Mouse (Mus musculus): ENCODE measurements around the gene Myo15b.

The Myo15b gene

DNA sequence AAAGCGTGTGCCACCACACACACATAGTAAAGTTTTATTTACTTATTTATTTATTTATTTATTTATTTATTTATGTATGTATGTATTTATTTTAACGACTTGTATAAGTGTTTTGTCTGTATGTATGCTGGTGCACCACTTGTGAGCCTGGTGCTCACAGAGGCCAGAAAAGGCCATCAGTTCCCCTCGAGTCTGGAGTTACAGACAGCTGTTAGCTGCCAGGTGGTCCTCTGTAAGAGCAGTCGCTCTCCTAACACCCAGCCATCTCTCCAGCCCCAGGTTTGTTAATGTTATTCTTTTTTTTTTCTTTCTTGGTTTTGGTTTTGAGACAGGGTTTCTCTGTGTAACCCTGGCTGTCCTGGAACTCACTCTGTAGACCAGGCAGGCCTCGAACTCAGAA is 60.4 kb downstream of the Myo15b start:
- CTCF ChIA-PET, result interaction anchor here in 2 of 4 experiments (0.5 to 1.2 kb wide), 2 partner anchors 38 to 49 kb away, joined by 3 to 6 read pairs; no protein-coding TSS in a partner anchor
- POLR2A ChIA-PET, result interaction anchor here in 3 of 4 experiments (0.5 to 0.7 kb wide), 3 partner anchors 12 to 21 kb away, joined by 3 to 4 read pairs (median 3); no protein-coding TSS in a partner anchor

DNA sequence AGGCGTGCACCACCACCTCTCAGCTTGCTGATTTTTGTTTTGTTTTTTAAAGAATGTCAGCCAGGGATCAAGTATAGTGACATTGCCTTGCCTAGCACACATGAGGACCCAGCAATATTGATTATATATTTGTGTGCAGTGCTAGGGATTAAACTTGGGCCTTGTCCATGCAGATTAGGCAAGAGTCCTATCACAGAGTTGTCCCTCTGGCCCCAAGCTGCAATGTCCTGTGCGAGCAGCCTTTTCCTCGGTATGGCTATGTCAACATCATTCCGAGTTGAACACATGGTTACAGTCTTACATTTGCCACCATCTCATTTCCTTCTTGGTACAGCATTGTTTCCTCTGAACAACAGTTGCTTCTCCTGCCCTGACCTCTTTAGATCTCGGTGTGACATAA is 60.9 kb downstream of the Myo15b start:
- ChIA-PET POLR2A (interaction anchor here in 1 of 4 experiments (0.5 kb wide), 1 partner anchor 18 kb away, joined by 3 read pairs; no protein-coding TSS in a partner anchor), CTCF (interaction anchor here in 2 of 4 experiments (0.5 to 1.2 kb wide), 2 partner anchors 38 to 48 kb away, joined by 3 to 6 read pairs; no protein-coding TSS in a partner anchor)

DNA sequence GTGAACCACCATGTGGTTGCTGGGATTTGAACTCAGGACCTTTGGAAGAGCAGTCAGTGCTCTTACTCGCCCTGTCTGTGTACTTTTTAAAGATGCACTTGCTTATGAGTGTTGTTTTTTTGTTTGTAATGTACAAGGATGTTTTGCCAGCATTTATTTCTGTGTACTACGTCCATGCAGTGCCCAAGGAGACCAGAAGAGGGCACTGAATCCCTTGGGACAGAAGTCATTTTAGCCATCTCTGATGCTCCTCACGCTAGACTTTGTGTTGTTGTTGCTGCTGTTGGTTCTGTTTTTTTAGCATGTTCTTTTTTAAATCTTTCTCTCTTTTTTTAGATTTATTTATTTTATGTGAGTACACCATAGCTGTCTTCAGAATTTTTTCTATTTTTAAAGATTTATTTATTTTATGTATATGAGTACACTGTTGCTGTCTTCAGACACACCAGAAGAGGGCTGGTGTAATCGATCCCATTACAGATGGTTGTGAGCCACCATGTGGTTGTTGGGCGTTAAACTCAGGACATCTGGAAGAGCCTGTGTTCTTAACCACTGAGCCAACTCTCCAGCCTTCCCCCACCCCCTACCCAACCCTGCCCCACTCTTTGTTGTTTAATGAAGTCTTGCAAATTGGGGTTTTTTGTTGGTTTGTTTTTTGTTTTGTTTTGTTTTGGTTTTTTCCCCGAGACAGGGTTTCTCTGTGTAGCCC is 62.1 kb downstream of the Myo15b start:
- POLR2A ChIA-PET, result interaction anchor here in 2 of 4 experiments (1.0 to 1.4 kb wide), 4 partner anchors 8 to 104 kb away, joined by 3 to 5 read pairs (median 4); partner anchors contain the start of genes Recql5 (in 1 of the 2), Sap30bp (in 1 of the 2) and Smim6 (in 1 of the 2)
- CTCF ChIA-PET, result interaction anchor here in 2 of 4 experiments (0.6 to 1.2 kb wide), 14 partner anchors 15 to 365 kb away, joined by 3 to 11 read pairs (median 4); partner anchors contain the start of genes Galk1 (in 1 of the 2) and Smim5 (in 1 of the 2)

DNA sequence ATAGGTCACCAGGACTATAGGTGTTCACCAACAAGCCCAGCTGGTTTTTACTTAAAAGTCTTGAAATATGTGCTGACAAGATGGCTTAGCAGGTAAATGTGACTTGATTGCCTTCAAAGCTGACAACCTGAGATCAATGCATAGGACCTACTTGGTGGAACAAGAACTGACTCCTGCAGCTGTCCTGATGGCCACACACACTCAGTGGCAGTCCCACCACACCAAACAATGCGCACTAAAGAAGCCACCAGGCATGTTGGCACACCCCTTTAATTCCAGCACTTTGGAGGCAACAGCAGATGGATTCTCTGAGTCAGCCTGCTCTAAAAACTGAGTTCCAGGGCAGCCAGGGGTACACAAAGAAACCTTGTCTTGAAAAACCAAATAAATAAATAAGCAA is 63.8 kb downstream of the Myo15b start:
- POLR2A ChIA-PET, result interaction anchor here in 1 of 4 experiments (0.7 kb wide), 1 partner anchor 18 kb away, joined by 3 read pairs; no protein-coding TSS in a partner anchor
- CTCF ChIA-PET, result interaction anchor here in 1 of 4 experiments (0.7 to 1.7 kb wide), 2 partner anchors 18 to 23 kb away, joined by 3 to 5 read pairs; no protein-coding TSS in a partner anchor

DNA sequence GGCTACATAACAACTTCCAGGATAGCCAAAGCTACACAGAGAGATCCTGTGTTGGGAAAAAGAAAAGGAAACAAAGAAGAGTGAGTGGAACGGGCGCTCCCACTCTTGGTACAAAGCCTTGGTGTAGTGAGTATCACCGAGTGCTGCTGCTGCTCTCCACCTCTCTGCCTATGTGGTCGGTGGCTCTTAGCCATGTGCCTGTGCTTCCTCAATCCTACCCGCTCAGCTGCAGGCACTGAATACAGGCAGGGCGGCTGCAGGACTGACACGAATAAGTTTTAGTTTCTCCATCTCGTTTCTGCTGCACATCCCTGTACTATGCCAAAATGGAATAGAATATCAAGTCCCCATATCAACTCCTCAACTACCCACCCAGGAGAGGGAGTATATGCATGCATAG is 70.8 kb downstream of the Myo15b start:
- ChIA-PET POLR2A (interaction anchor here in 2 of 4 experiments (0.5 to 2.2 kb wide), 6 partner anchors 8 to 83 kb away, joined by 3 to 6 read pairs (median 4); partner anchors contain the start of gene Galk1 (in 1 of the 2)), CTCF (interaction anchor here in 3 of 4 experiments (0.6 to 1.5 kb wide), 6 partner anchors 10 to 79 kb away, joined by 4 to 8 read pairs (median 4); no protein-coding TSS in a partner anchor)

DNA sequence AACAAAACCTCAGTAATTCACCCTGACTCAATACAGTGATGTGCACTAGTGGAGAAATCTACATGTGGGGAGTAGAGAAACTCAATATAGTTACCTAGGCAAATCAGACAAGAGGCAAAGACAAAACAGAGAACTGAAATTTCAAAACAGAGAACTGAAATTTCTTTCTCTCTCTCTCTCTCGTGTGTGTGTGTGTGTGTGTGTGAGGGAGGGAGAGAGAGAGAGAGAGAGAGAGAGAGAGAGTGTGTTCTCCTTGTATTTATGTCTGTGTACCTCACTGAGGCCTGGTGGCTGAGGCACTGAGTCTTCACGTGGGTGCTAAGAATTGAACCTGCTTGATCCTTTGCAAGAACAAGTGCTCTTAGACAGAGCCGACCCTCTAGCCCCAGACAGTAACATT is 71.6 kb downstream of the Myo15b start:
- POLR2A ChIA-PET, result interaction anchor here in 1 of 4 experiments (2.2 kb wide), 1 partner anchor 20 kb away, joined by 4 read pairs; no protein-coding TSS in a partner anchor
- CTCF ChIA-PET, result interaction anchor here in 3 of 4 experiments (0.6 to 1.7 kb wide), 4 partner anchors 10 to 31 kb away, joined by 3 to 7 read pairs (median 4); no protein-coding TSS in a partner anchor

DNA sequence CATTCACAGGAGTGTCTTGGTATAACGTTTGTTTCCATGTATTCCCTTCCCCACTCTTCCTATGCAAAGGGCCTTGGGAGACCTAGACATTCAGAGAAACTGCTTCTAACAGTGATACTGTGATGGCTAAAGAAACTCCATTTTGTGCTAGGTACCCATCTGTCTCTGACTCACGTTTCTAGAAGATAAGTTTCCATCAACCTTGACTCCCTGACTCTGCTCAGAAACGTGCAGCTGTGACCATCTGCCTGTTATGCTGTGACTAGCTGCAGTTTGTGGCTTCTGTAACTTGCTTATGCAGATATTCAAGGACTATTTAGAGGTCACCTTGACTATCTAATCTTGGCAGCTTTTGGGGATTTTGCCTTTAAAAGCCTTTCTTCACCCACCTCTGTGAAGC is 73.0 kb downstream of the Myo15b start:
- ChIA-PET POLR2A (interaction anchor here in 2 of 4 experiments (0.6 to 5.0 kb wide), 4 partner anchors 10 to 638 kb away, joined by 4 to 51 read pairs (median 8); no protein-coding TSS in a partner anchor), CTCF (interaction anchor here in 2 of 4 experiments (0.6 to 1.7 kb wide), 3 partner anchors 8 to 170 kb away, joined by 3 to 11 read pairs (median 5); no protein-coding TSS in a partner anchor)

DNA sequence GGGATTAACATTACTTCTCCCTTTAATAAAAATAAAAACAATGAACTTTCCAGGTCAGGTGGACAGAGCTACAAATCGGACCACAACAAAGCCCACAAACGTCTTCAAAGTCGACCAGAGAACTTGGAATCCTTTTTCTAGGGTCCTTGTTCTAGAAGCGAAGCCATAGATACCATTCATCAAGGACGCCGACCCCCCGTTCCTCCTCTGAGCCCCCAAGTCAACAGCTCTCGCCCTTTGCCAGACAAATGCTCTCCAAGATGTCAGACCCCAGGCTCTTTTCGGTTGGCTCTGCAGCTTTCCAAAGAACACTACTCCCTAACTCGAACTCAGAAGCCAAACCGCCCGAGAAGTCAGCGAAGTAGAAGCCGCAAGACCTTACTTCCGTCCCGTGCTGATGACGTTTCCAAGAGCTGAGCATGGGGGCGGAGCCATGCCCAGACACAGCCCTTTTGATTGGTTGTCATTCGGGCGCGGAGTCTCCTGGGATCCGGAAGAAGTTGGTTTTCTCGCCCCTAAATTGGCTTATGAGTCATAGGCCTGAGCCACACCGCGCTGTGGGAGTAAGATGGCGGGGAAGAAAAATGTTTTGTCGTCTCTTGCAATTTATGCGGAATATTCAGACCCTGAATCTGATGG is 75.0 kb downstream of the Myo15b start, which contains the start of the genes Sap30bp and Recql5:
Gene Sap30bp (plus strand): TSS at position 175 of the 639 bp plus-strand sequence.
Gene Recql5 (minus strand): TSS at position 370 of the 639 bp plus-strand sequence.
- POLR2A ChIA-PET, result interaction anchor here (0.5 to 8.9 kb wide), 54 partner anchors 8 to 419 kb away, joined by 3 to 92 read pairs (median 4); partner anchors contain the start of genes Galk1 (in 2 of the 4), Caskin2 (in 1 of the 4), Itgb4 (in 1 of the 4) and Jpt1 (in 1 of the 4)
- CTCF ChIA-PET, result interaction anchor here (0.5 to 1.6 kb wide), 10 partner anchors 9 to 682 kb away, joined by 3 to 8 read pairs (median 4); partner anchors contain the start of gene Mrpl38 (in 1 of the 4)

DNA sequence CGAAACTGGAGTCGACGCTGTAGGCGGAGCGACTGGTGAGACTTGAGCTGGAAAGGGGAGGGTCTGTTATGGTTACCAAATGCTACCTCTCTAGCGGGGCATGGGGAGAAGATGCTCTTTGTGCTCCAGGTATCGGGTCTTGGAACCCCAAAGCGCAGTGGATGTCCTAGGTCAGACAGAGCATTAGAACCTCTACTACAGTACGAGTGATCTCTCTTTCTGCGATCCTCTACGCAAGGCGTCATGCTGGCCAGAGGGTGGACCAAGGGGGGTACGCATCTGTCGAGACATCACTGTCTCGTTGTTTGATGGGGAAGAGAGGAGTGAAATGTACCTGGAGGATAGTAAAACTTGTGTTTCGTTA is 75.5 kb downstream of the Myo15b start:
- ChIA-PET POLR2A (interaction anchor here in 3 of 4 experiments (0.5 to 8.9 kb wide), 46 partner anchors 8 to 419 kb away, joined by 3 to 92 read pairs (median 4); partner anchors contain the start of genes Galk1 (in 1 of the 3), Itgb4 (in 1 of the 3), Jpt1 (in 1 of the 3) and Mif4gd (in 1 of the 3)), CTCF (interaction anchor here in 3 of 4 experiments (0.7 to 1.6 kb wide), 7 partner anchors 8 to 205 kb away, joined by 3 to 5 read pairs (median 3); partner anchors contain the start of gene Mrpl38 (in 1 of the 3))

DNA sequence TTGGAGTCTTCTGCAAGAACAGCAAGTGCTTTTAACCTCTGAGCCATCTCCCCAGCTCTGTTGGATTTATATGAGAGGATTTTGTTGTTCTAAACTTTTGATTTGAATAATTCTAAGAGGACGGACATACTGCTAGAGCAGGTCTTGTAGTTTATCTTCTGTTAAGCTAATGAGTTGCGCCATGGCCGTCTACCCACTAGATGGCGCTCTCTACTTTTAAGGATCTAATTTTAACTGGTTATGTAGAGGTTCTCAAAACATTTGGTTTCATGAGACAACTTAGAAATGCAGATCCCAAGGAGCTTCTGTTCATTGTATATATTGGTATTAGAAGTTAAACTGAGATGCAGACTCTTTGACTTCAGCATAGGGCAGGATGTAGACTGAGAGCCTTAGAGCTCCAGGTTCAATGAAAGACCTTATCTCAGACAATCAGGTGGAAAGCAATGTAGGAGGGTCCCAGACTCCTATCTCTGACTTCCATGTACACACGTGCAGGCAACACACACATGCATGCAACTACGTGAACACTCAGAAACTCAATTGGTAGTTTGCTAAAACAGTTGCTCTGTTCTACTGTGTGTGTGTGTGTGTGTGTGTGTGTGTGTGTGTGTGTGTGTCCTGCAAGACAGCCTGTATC is 81.6 kb downstream of the Myo15b start:
- POLR2A ChIA-PET, result interaction anchor here (0.5 to 8.9 kb wide), 61 partner anchors 6 to 427 kb away, joined by 3 to 92 read pairs (median 4); partner anchors contain the start of genes Galk1 (in 4 of the 4), Itgb4 (in 2 of the 4), Mif4gd (in 1 of the 4) and Smim5 (in 1 of the 4)

DNA sequence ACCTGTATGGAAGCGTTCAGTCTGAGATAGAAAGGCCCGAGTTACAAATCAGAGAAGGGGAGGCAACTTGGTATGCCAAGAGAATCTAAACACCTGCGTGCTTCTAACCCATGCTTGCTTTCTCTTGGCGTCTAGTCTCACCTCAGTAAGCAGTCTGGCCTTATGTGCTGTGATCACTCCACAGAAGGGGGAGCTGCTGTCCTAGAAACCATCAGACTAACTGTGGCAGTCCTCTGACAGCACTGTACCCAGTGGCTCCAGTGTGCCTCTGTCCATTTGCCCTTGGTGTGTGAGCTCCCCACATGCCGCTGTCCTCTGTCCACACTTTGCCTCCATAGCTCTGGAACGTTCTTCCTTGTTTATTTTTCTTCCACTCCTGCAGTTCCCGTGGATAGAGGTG is 83.8 kb downstream of the Myo15b start:
- CTCF ChIA-PET, result interaction anchor here in 3 of 4 experiments (0.5 to 4.9 kb wide), 18 partner anchors 9 to 837 kb away, joined by 3 to 60 read pairs (median 4); partner anchors contain the start of genes Mrpl38 (in 1 of the 3), Recql5 (in 1 of the 3) and Sap30bp (in 1 of the 3)
- POLR2A ChIA-PET, result interaction anchor here (1.0 to 12.1 kb wide), 20 partner anchors 6 to 243 kb away, joined by 3 to 124 read pairs (median 8); partner anchors contain the start of genes Galk1 (in 2 of the 4), Recql5 (in 2 of the 4), Sap30bp (in 2 of the 4) and Itgb4 (in 1 of the 4)

More for the DNA sequence above, 81.6 kb downstream of the Myo15b start:
- CTCF ChIA-PET, result interaction anchor here (0.5 to 4.9 kb wide), 103 partner anchors 9 to 1292 kb away, joined by 3 to 60 read pairs (median 4); partner anchors contain the start of genes Galk1 (in 3 of the 4), Itgb4 (in 3 of the 4), Smim5 (in 3 of the 4) and Smim6 (in 2 of the 4)
